Mouse (Mus musculus) common myeloid progenitor, adult 5-6 weeks (primary cell): ENCODE results near the gene Blmh. TPM values are rescaled to one million over a fixed set of nuclear protein-coding genes. Genes with fewer than 3 reads are reported as not detected.

Experiments
- ATAC-seq: replicated peaks from 2 replicates; pipeline ENCODE4 v1.8.0; 2016; ENCODE audit warnings: low read depth, mild to moderate bottlenecking, moderate TSS enrichment, inconsistent platforms; ENCODE audit not compliant: poor library complexity, severe bottlenecking
- total RNA-seq: library from RNA; stranded (forward); fragments of 200-1000, 187-1606 nt; gene quantifications from 2 replicates; pipeline ENCODE4 v1.2.3, GENCODE M21; 2017

The Blmh gene
- total RNA-seq, result 192 and 213 TPM in 2 replicates

- no peak for ATAC-seq
Observed at GRCm38 (mm10) chr11:76924759-76925236, at the start of gene Blmh. TSS of gene Blmh (plus strand) at chr11:76924809.

GRCm38 (mm10) chr11:76879816-76880215 is 44.8 kb upstream of the Blmh start:
- no peak for ATAC-seq

GRCm38 (mm10) chr11:76884451-76884850 is 40.2 kb upstream of the Blmh start:
- no peak for ATAC-seq

GRCm38 (mm10) chr11:76889339-76890164 is 35.1 kb upstream of the Blmh start:
- ATAC-seq, result no peak; the same call in 1 of the 2 replicates

GRCm38 (mm10) chr11:76891171-76891570 is 33.4 kb upstream of the Blmh start:
- no peak for ATAC-seq

- no peak for ATAC-seq
Observed at GRCm38 (mm10) chr11:76891738-76892349, 32.8 kb upstream of the Blmh start.

- ATAC-seq, result no peak
Observed at GRCm38 (mm10) chr11:76892972-76893371, 31.6 kb upstream of the Blmh start.

- 0 out of 2 replicates have a peak, but pooled peaks have one; percentile 17 for ATAC-seq
Observed at GRCm38 (mm10) chr11:76893570-76893969, 31.0 kb upstream of the Blmh start.

- peak; percentile 63 for ATAC-seq
Observed at GRCm38 (mm10) chr11:76894240-76894639, 30.4 kb upstream of the Blmh start.

- no peak for ATAC-seq
Observed at GRCm38 (mm10) chr11:76896360-76896759, 28.2 kb upstream of the Blmh start.

GRCm38 (mm10) chr11:76897126-76897525 is 27.5 kb upstream of the Blmh start:
- ATAC-seq, result no peak

GRCm38 (mm10) chr11:76897871-76898270 is 26.7 kb upstream of the Blmh start:
- ATAC-seq, result no peak

GRCm38 (mm10) chr11:76898751-76899150 is 25.9 kb upstream of the Blmh start:
- ATAC-seq, result no peak

- peak; percentile 59 for ATAC-seq
Observed at GRCm38 (mm10) chr11:76899758-76900738, 24.6 kb upstream of the Blmh start.

- 0 out of 2 replicates have a peak, but pooled peaks have one; percentile 22 for ATAC-seq
Observed at GRCm38 (mm10) chr11:76901579-76902361, 22.8 kb upstream of the Blmh start, which contains the start of gene Tmigd1. TSS of gene Tmigd1 (plus strand) at chr11:76902159.

GRCm38 (mm10) chr11:76904340-76904739 is 20.3 kb upstream of the Blmh start:
- no peak for ATAC-seq

- no peak for ATAC-seq
Observed at GRCm38 (mm10) chr11:76908651-76909050, 16.0 kb upstream of the Blmh start.

GRCm38 (mm10) chr11:76911325-76912054 is 13.1 kb upstream of the Blmh start:
- no peak for ATAC-seq

- ATAC-seq, result no peak
Observed at GRCm38 (mm10) chr11:76912055-76912395, 12.6 kb upstream of the Blmh start.
